Mouse (Mus musculus): ENCODE measurements around the gene Dnah17. TPM values are rescaled to one million over a fixed set of nuclear protein-coding genes. Genes with fewer than 3 reads are reported as not detected.
A peak's percentile ranks its signal among the peaks of the same experiment; 100 is the strongest.

Gene Dnah17
- polyA plus RNA-seq, 1 experiment from 2014 or later = 0.20 TPM

GRCm38 (mm10) chr11:118071227-118071912 lies 59.1 kb downstream of the Dnah17 start:
- Histone ChIP-seq H3K36me3 (ENCODE audit: control insufficient read depth, insufficient read depth, low read length) (no peaks in the 10 kb centered on the region), H3K4me3 (ENCODE audit: low read depth, low read length) (no peak overlapping the region), H3K4me2 (ENCODE audit: low read length) (no peak overlapping the region), H3K4me1 (ENCODE audit: control insufficient read depth, insufficient read depth, low read length) (no peaks in the 10 kb centered on the region), H3K9ac (ENCODE audit: low read depth, low read length) (no peak overlapping the region), H3K27ac (ENCODE audit: low read length) (no peak overlapping the region), H3K27me3 (ENCODE audit: control insufficient read depth, insufficient read depth, low read depth, low read length) (no peaks in the 10 kb centered on the region), H3K9me3 (replicated peaks; ENCODE audit: control insufficient read depth, low read length, poor library complexity, severe bottlenecking) (no peaks in the 10 kb centered on the region)
- no peak for ATAC-seq
- WGBS = 26% methylated on average over 11 of the region's 11 CpGs

GRCm38 (mm10) chr11:118068812-118069332 lies 61.6 kb downstream of the Dnah17 start:
- Histone ChIP-seq H3K4me1 (ENCODE audit: control insufficient read depth, insufficient read depth, low read length) (no peaks in the 10 kb centered on the region), H3K9me3 (replicated peaks; ENCODE audit: control insufficient read depth, low read length, poor library complexity, severe bottlenecking) (no peaks in the 10 kb centered on the region), H3K27me3 (ENCODE audit: control insufficient read depth, insufficient read depth, low read depth, low read length) (no peaks in the 10 kb centered on the region), H3K36me3 (ENCODE audit: control insufficient read depth, insufficient read depth, low read length) (no peaks in the 10 kb centered on the region), H3K9ac (ENCODE audit: low read depth, low read length) (no peak overlapping the region), H3K27ac (ENCODE audit: low read length) (no peak overlapping the region), H3K4me2 (ENCODE audit: low read length) (no peak overlapping the region), H3K4me3 (ENCODE audit: low read depth, low read length) (no peak overlapping the region)
- no peak for ATAC-seq
- WGBS = 75% methylated on average over 16 of the region's 16 CpGs

GRCm38 (mm10) chr11:118067588-118067987 lies 62.8 kb downstream of the Dnah17 start:
- WGBS = 69% methylated on average over 8 of the region's 8 CpGs
- no peaks in the 10 kb centered on the region for H3K36me3 ChIP-seq (ENCODE audit: control insufficient read depth, insufficient read depth, low read length)

GRCm38 (mm10) chr11:118060038-118060437 lies 70.4 kb downstream of the Dnah17 start:
- ATAC-seq = no peak
- 87% methylated on average over 14 of the region's 14 CpGs for WGBS
- no peaks in the 10 kb centered on the region for H3K9me3 ChIP-seq (replicated peaks; ENCODE audit: control insufficient read depth, low read length, poor library complexity, severe bottlenecking)

More at GRCm38 (mm10) chr11:118067588-118067987, 62.8 kb downstream of the Dnah17 start:
- Histone ChIP-seq H3K4me1 (ENCODE audit: control insufficient read depth, insufficient read depth, low read length) (no peaks in the 10 kb centered on the region), H3K27ac (ENCODE audit: low read length) (no peak overlapping the region), H3K9me3 (replicated peaks; ENCODE audit: control insufficient read depth, low read length, poor library complexity, severe bottlenecking) (no peaks in the 10 kb centered on the region), H3K4me2 (ENCODE audit: low read length) (no peak overlapping the region), H3K27me3 (ENCODE audit: control insufficient read depth, insufficient read depth, low read depth, low read length) (no peaks in the 10 kb centered on the region), H3K9ac (ENCODE audit: low read depth, low read length) (no peak overlapping the region), H3K4me3 (ENCODE audit: low read depth, low read length) (no peak overlapping the region)
- ATAC-seq = no peak

GRCm38 (mm10) chr11:118058872-118059271 lies 71.6 kb downstream of the Dnah17 start:
- Histone ChIP-seq H3K4me1 (ENCODE audit: control insufficient read depth, insufficient read depth, low read length) (no peaks in the 10 kb centered on the region), H3K27me3 (ENCODE audit: control insufficient read depth, insufficient read depth, low read depth, low read length) (no peaks in the 10 kb centered on the region), H3K27ac (ENCODE audit: low read length) (no peak overlapping the region), H3K4me3 (ENCODE audit: low read depth, low read length) (no peak overlapping the region), H3K9ac (ENCODE audit: low read depth, low read length) (0 out of 2 replicates have a peak overlapping the region, but pooled peaks have one; percentile 16), H3K9me3 (replicated peaks; ENCODE audit: control insufficient read depth, low read length, poor library complexity, severe bottlenecking) (no peaks in the 10 kb centered on the region), H3K36me3 (ENCODE audit: control insufficient read depth, insufficient read depth, low read length) (no peaks in the 10 kb centered on the region), H3K4me2 (ENCODE audit: low read length) (no peak overlapping the region)
- WGBS = 54% methylated on average over 10 of the region's 10 CpGs
- no peak for ATAC-seq

More at GRCm38 (mm10) chr11:118060038-118060437, 70.4 kb downstream of the Dnah17 start:
- H3K27ac ChIP-seq (ENCODE audit: low read length) = no peak overlapping the region
- H3K36me3 ChIP-seq (ENCODE audit: control insufficient read depth, insufficient read depth, low read length) = no peaks in the 10 kb centered on the region
- H3K27me3 ChIP-seq (ENCODE audit: control insufficient read depth, insufficient read depth, low read depth, low read length) = no peaks in the 10 kb centered on the region
- H3K4me1 ChIP-seq (ENCODE audit: control insufficient read depth, insufficient read depth, low read length) = no peaks in the 10 kb centered on the region
- no peak overlapping the region for H3K4me2 ChIP-seq (ENCODE audit: low read length)
- H3K9ac ChIP-seq (ENCODE audit: low read depth, low read length) = no peak overlapping the region
- H3K4me3 ChIP-seq (ENCODE audit: low read depth, low read length) = no peak overlapping the region

- no peak for ATAC-seq
- Histone ChIP-seq H3K27me3 (ENCODE audit: control insufficient read depth, insufficient read depth, low read depth, low read length) (no peaks in the 10 kb centered on the region), H3K9me3 (replicated peaks; ENCODE audit: control insufficient read depth, low read length, poor library complexity, severe bottlenecking) (no peaks in the 10 kb centered on the region), H3K9ac (ENCODE audit: low read depth, low read length) (0 out of 2 replicates have a peak overlapping the region, but pooled peaks have one; percentile 16), H3K36me3 (ENCODE audit: control insufficient read depth, insufficient read depth, low read length) (no peaks in the 10 kb centered on the region), H3K4me1 (ENCODE audit: control insufficient read depth, insufficient read depth, low read length) (no peaks in the 10 kb centered on the region), H3K4me3 (ENCODE audit: low read depth, low read length) (no peak overlapping the region), H3K27ac (ENCODE audit: low read length) (no peak overlapping the region), H3K4me2 (ENCODE audit: low read length) (no peak overlapping the region)
- 78% methylated on average over 12 of the region's 12 CpGs for WGBS
Observed at GRCm38 (mm10) chr11:118058367-118058766, 72.1 kb downstream of the Dnah17 start.

- ATAC-seq = no peak
- Histone ChIP-seq H3K27me3 (ENCODE audit: control insufficient read depth, insufficient read depth, low read depth, low read length) (no peaks in the 10 kb centered on the region), H3K4me1 (ENCODE audit: control insufficient read depth, insufficient read depth, low read length) (no peaks in the 10 kb centered on the region), H3K9ac (ENCODE audit: low read depth, low read length) (no peak overlapping the region), H3K4me3 (ENCODE audit: low read depth, low read length) (no peak overlapping the region), H3K4me2 (ENCODE audit: low read length) (no peak overlapping the region), H3K27ac (ENCODE audit: low read length) (no peak overlapping the region), H3K9me3 (replicated peaks; ENCODE audit: control insufficient read depth, low read length, poor library complexity, severe bottlenecking) (no peaks in the 10 kb centered on the region), H3K36me3 (ENCODE audit: control insufficient read depth, insufficient read depth, low read length) (no peaks in the 10 kb centered on the region)
- WGBS = 78% methylated on average over 16 of the region's 16 CpGs
Observed at GRCm38 (mm10) chr11:118050174-118050573, 80.3 kb downstream of the Dnah17 start.

GRCm38 (mm10) chr11:118049641-118050040 lies 80.8 kb downstream of the Dnah17 start:
- 29% methylated on average over 8 of the region's 8 CpGs for WGBS

GRCm38 (mm10) chr11:118043293-118043907 lies 87.0 kb downstream of the Dnah17 start:
- H3K4me2 ChIP-seq (ENCODE audit: low read length) = no peak overlapping the region
- peaks cover 2% of the 10 kb centered on the region; the same call in 1 of the 2 replicates for H3K4me1 ChIP-seq (ENCODE audit: control insufficient read depth, insufficient read depth, low read length)
- no peaks in the 10 kb centered on the region for H3K9me3 ChIP-seq (replicated peaks; ENCODE audit: control insufficient read depth, low read length, poor library complexity, severe bottlenecking)
- ATAC-seq = no peak
- WGBS = 60% methylated on average over 14 of the region's 14 CpGs
- no peak overlapping the region for H3K4me3 ChIP-seq (ENCODE audit: low read depth, low read length)
- no peak overlapping the region for H3K9ac ChIP-seq (ENCODE audit: low read depth, low read length)
- H3K27me3 ChIP-seq (ENCODE audit: control insufficient read depth, insufficient read depth, low read depth, low read length) = no peaks in the 10 kb centered on the region
- H3K27ac ChIP-seq (ENCODE audit: low read length) = no peak overlapping the region
- no peaks in the 10 kb centered on the region for H3K36me3 ChIP-seq (ENCODE audit: control insufficient read depth, insufficient read depth, low read length)

More at GRCm38 (mm10) chr11:118049641-118050040, 80.8 kb downstream of the Dnah17 start:
- no peak overlapping the region for H3K9ac ChIP-seq (ENCODE audit: low read depth, low read length)
- no peak overlapping the region for H3K4me3 ChIP-seq (ENCODE audit: low read depth, low read length)
- H3K27me3 ChIP-seq (ENCODE audit: control insufficient read depth, insufficient read depth, low read depth, low read length) = no peaks in the 10 kb centered on the region
- H3K9me3 ChIP-seq (replicated peaks; ENCODE audit: control insufficient read depth, low read length, poor library complexity, severe bottlenecking) = no peaks in the 10 kb centered on the region
- H3K27ac ChIP-seq (ENCODE audit: low read length) = no peak overlapping the region
- H3K4me2 ChIP-seq (ENCODE audit: low read length) = no peak overlapping the region
- no peaks in the 10 kb centered on the region for H3K36me3 ChIP-seq (ENCODE audit: control insufficient read depth, insufficient read depth, low read length)
- ATAC-seq = no peak
- no peaks in the 10 kb centered on the region for H3K4me1 ChIP-seq (ENCODE audit: control insufficient read depth, insufficient read depth, low read length)
